Mouse (Mus musculus) cerebellum, adult 2 months (tissue): ENCODE data around the gene Nyap1.

Experiments used
- CTCF ChIP-seq: fragments of 200-500 bp; IDR thresholded peaks from 2 replicates; pipeline ENCODE4 v1.5.1; 2011; ENCODE audit warnings: low read depth, mild to moderate bottlenecking, control low read depth, low read length, moderate library complexity, borderline replicate concordance; ENCODE audit not compliant: insufficient read depth
- POLR2A ChIP-seq: fragments of 200-500 bp; IDR thresholded peaks from 2 replicates; pipeline ENCODE4 v1.6.1; 2011; ENCODE audit warnings: low read length, control low read depth, borderline replicate concordance; ENCODE audit not compliant: insufficient read depth

DNA sequence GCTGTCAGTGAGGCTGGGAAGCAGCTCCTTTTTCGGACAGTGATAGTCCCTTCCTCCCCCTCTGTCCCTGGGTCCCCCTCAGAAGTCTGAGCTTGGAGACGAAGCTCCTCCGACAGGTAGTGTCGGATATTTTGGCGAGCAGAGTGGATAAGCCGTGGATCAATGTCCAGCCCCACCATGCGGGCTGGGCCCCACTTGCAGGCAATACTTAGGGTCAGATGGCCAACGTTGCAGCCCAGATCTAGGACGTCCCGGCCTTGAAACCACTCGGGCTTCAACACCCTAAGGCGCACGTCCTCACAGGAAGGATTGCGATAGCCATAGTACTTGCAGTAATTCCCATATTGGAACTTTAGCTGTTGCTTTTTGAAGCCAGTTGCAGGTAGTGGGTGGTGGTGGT is 43.1 kb upstream of the Nyap1 start:
- TF ChIP-seq POLR2A (no peak), CTCF (no peak)
